Mouse (Mus musculus): ENCODE data around the gene Olfr212.
"Not testable (repeated sequence)": the region's sequence is repeated elsewhere in the genome, so short reads cannot be mapped to it uniquely, and the experiment has no call there.

Olfr212 gene

DNA sequence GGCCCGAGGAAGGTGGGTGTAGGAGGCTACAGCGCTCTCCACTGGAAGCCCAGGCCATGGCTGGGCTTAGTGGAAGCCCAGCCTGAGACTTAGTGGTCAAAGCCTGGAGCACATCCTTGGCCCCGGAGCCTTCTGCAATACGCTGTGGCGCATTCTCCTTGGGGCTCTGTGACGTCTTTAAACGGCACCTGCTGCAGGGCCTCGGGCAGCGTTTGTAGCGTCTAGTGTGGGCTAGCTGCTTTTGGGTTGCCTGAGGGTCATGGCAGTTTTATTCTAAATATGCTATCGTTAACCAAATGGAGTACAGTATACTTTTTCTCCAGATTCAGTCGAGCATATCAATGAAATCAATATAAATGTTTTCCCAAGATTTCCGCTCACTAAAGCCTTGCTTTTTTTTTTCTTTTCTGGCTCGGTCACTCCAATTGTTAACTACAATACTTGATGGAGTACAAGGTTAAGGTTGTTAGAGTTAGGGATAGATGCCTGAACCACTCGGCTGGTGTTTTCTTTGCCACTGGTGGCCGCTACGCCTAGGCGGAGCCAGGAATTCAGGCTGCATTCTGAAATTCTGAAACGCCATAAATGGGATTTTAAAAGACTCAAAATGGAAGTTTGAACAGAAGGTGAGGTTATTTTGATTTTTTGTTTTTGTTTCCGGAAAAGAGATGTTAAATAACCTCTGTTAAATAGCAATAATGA lies at the start of gene Olfr212:
Gene Olfr212, plus strand, starts transcription at position 215 of the 702 bp plus-strand sequence.
- DNase-seq (ENCODE audit: low spot score in 2 of 2): not testable (repeated sequence)

DNA sequence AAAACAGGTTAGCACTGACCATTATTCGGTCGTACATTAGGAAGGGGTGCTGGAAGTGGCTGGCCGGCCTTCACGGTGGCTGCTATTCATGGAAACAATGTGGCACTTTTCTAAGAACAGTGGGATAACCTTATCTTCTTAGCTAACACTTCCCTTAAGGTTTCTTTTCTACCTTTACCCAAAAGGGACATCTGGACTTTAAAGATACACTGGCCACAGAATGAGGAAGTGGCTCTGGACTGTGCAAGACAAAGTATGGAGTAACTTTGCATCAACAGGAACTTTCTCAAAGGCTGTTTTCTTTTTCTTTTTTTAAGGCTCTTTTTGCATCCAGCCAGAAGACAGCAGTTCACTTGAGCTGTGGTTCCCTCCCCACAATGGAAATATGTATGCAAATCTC lies 47.6 kb upstream of the Olfr212 start:
- DNase-seq (ENCODE audit: low spot score in 2 of 2): no peak

DNA sequence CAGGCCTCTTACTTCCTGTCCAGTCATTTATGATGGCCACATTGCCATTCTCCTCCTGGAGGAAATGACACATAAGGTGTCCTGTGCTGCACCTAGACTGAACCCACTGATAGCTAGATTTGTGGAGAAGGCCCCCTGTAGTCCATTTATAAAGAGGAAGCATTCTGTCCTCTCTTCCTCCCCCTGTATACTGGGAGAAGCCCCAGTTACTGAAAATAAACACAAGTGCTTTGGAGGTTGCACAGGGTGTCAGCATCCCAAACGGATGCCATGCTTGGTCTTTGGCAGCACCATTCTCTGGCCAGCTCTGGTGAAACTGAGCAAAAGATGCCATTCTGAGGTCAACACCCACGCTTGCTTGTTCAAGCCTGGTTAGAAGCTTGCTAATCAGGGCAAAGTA lies 47.1 kb upstream of the Olfr212 start:
- DNase-seq (ENCODE audit: low spot score in 2 of 2): no peak

DNA sequence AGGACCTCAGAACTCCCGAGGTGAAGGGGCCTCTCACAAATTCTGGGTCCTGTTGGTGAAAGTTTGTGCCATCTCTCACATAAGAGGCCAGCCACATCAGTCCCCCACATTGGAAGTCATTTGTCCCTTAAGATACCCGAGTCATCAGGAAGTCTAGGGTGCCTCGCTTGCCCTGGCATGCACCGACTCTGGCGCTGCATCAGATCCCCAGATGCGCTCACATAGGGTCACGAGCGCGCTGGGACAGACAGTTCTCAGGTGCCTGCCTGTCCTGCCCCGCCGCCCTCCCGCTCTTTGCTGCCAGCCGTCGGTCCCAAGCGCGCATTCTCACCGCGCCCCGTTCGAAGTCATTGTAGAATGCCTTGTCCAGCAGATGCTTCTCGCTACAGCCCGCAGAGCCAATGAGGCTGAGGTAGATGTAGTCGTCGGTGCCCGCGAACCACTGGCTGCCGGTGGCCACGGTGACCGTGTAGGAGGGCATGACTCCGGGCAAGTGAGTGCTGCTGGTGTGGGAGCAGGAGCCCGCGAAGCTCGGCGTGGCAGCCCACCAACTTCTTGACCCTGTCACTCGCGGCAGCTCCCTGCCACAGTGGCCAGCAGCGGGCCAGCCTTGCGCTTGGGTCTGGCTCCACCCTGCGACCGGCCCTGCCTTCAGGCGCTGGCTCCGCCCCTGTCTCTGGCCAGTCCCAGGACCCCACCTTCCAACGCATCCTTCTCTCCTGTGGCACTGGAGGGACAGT lies 45.6 kb upstream of the Olfr212 start, which contains the start of gene Alox5:
Gene Alox5, minus strand, starts transcription at position 635 of the 740 bp plus-strand sequence.
- peak; percentile 38 to 44 for DNase-seq (ENCODE audit: low spot score in 2 of 2)

DNA sequence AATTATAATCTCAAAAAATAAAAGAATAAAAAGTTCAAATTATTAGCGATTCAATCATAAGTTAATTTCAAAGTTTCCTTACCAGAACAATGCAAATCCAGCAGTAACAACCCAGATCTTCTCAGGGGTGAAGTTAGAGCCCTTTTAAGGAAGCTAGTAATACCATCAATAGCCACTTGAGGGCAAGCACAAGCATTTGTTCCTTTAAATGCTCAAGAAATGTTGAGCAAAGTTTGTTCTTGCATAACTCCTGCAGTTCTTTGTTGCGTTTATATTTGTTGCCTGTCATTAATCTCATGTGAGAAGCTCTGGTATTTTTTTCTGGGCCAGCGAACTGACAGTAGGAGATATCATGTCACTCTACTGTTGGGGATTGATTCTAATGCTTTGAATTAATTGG lies 38.2 kb upstream of the Olfr212 start:
- no peak for DNase-seq (ENCODE audit: low spot score in 2 of 2)

DNA sequence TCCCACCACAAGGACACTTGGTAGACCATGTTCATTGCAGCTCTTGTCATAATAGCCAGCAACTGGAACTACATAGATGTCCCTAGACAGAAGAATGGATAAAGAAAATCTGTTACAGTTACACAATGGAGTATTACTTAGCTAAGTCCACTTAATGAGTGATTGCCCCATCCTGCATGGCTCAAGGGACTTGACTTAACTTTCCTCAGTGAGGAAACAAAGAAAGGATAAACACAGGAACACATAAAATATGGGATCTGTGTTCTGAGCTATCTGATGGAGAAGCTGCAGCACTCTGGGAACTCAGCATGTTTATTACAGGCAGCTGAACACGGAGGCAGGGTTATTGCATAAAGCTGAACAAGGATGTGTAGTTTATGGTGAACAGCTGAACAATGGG lies 21.2 kb upstream of the Olfr212 start:
- no peak for DNase-seq (ENCODE audit: low spot score in 2 of 2)

DNA sequence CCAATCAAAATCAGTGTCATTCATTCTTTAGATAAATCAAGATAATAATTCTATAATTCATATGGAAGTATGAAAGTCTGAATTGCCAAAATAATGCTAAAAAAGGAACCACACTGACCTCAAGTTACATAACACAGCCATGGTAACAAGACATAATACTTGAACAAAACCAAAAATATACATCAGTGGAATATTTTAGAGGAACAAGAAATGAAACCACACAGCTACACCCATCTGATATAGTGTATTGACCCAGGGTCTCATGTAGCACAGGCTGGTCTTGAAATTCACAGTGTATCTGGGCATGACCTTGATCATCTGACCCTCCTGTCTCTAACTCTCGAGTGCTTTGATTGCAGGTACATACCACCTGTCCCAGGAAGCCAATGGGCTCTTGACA lies 19.5 kb upstream of the Olfr212 start:
- peak in 1 of 2 experiments; percentile 4 for DNase-seq (ENCODE audit: low spot score in 2 of 2)

DNA sequence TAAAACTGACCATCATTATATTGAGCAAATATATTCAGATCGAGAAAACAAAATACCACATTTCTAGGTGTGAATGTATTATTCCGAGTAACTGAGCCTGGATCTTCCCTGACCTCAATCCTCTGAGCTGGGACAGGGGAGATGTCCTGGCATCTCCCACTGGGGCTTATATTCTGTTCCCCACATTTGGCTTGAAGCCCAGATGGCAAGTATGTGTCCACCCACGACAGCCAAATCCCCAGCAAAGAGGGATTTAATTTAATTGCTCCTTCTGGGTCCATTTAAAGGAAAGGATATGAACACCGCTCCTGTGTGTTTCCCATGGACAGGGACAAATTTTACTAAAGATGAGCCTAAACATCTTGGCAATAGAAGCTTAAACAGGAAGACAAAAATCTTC lies 17.5 kb upstream of the Olfr212 start, which contains the start of gene Olfr211:
Gene Olfr211, plus strand, starts transcription at position 301 of the 400 bp plus-strand sequence.
- no peak for DNase-seq (ENCODE audit: low spot score in 2 of 2)

DNA sequence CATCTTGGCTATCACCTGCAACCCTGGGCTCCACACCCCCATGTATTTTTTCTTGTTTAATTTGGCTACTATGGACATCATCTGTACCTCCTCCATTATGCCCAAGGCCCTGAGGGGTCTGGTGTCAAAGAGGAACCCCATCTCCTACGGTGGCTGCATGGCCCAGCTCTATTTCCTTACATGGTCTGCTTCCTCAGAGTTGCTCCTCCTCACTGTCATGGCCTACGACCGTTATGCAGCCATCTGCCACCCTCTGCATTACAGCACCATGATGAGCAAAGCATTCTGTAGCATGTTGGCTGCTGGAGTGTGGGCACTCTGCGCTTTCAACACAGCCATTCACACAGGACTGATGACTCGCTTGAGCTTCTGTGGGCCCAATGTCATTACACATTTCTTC lies 12.6 kb upstream of the Olfr212 start:
- DNase-seq (ENCODE audit: low spot score in 2 of 2): no peak

DNA sequence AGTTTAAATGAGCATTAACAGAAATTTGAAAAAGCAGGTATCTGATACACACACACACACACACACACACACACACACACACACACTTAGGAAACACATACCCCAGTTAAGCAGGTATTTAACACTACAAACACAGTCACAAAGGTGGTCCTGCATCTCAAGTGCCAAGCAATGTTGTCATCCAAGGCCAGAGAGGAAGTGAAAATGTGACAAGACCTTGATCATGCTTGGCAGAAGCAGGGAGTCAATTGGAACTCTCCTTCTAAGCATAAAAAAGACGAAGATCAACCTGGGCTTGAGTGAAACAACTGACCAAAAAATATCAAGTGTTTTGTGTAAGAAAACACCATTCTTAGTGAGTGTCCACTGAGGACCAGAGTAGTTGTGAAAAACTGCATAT lies 10.4 kb upstream of the Olfr212 start:
- no peak for DNase-seq (ENCODE audit: low spot score in 2 of 2)

DNA sequence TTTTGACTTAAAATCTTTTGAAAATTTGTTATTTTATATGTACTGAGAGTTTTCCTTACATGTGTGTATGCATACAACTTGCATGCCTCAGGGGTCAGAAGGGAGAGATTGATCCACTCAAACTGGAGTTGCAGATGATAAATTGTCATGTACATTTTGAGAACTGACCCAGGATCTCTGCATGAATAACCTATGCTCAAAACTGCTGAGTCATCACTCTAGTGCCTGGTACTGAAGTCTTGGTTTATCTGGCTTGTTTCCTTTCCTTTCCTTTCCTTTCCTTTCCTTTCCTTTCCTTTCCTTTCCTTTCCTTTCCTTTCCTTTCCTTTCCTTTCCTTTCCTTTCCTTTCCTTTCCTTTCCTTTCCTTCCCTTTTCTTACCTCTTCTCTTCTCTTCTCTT lies 8.5 kb downstream of the Olfr212 start:
- DNase-seq (ENCODE audit: low spot score in 2 of 2): no peak

DNA sequence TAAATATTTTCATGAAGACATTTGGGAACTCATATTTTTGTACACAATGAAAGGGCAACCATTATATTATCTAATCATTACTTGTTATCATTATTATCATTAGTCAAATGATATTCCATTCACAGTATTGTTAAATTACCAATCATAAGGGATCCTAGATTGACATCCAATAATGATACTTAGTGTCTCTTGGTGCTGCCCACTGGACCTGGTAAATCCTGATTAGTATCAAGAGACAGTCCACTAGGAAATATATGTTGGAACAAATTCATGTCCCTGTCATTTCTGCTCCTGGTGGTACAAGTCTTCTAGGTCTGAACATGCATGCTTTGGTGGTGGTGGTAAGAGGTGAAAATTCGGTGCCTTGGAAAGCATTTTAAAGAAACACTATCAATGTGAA lies 31.8 kb downstream of the Olfr212 start, which contains the start of gene Olfr213:
Gene Olfr213, plus strand, starts transcription at position 301 of the 400 bp plus-strand sequence.
- DNase-seq (ENCODE audit: low spot score in 2 of 2): no peak

DNA sequence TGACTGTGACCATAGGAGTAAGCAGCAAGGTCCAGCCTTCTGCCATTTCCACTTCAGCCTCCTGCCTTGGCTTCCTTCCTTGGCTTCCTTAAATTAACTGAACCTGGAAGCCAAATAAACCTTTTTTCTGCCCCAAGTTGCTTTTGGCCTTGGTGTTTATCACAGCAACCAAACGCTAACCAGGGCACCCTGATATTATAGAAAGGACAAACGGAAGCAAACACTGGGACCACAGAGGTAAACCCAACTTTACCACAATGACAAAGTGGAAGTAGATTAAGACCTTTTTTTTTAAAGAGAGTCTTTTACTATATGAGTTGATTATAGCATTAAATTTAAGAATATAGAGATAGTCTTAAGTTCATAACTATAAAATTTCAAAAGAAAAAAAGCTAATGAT lies 36.2 kb downstream of the Olfr212 start:
- DNase-seq (ENCODE audit: low spot score in 2 of 2): no peak

DNA sequence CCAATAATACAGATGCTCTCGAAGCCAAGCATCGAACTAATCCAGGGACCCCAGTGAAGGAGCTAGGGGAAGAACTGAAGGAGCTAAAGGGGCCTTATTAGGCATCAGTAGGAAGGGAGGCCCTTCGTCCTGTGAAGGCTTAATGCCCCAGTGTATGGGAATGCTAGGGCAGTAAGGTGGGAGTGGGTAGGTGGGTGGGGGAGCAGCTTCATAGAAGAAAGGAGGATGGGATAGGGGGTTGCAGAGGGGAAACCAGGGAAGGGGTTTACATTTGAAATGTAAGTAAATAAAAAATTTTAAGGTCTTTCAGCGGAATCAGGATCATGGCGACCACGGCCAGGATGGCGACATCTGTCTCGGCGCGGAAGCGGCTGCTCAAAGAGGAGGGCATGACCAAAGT lies 44.5 kb downstream of the Olfr212 start, which contains the start of gene Gm5580:
Gene Gm5580, plus strand, starts transcription at position 301 of the 400 bp plus-strand sequence.
- not testable (repeated sequence) for DNase-seq (ENCODE audit: low spot score in 2 of 2)

DNA sequence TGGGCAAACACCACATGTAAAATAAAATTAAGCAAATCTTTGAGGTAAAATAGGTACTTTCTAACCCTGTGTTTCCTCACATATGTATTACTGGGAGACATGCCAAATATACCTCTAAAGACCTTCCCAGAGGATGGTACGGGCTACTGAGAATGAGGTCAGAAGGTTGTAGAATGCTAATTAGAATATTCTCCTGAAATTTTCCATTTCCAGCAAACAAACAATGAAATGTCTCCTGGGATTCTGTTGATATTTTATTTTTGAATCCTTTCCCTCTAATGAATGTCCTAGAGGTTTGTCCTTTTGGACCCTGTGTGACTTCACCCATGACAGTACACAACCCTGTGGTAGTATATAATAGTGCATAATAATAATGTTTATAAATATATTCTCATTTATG lies 47.6 kb downstream of the Olfr212 start, which contains the start of gene Olfr214:
Gene Olfr214, plus strand, starts transcription at position 301 of the 400 bp plus-strand sequence.
- DNase-seq (ENCODE audit: low spot score in 2 of 2): no peak

DNA sequence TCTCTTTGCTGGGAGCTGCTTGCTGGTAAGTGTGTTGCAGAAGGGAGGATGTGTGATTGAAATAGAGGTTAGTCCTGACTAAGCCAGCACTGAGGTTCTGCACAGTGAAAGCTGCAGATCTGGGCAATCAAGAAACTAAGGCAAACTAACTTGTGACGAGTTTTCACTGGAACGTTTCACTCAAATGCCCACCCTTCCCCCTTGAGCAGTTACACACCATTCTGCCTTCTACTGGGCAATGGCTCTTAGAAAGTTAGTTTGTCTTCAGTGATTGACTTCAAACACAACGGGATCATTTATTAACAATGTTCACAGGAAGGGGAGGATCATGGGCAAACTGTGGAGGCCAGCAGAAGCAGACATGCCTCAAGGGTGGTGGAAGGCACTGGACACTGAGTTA lies 48.6 kb downstream of the Olfr212 start:
- no peak for DNase-seq (ENCODE audit: low spot score in 2 of 2)

Data from heart, adult 9 months (tissue).